Mouse (Mus musculus) c-Kit-positive CD71-positive TER-119-positive erythroid progenitor cells, embryonic 14.5 days (primary cell): ENCODE results near the gene Edc4.
"Not testable (repeated sequence)": the region's sequence is repeated elsewhere in the genome, so short reads cannot be mapped to it uniquely, and the experiment has no call there.

Experiments used
- DNase-seq: peaks from one replicate; pipeline ENCODE4 v3.0.0-alpha.2; 2013; ENCODE audit warnings: low spot score

Edc4 gene

DNA sequence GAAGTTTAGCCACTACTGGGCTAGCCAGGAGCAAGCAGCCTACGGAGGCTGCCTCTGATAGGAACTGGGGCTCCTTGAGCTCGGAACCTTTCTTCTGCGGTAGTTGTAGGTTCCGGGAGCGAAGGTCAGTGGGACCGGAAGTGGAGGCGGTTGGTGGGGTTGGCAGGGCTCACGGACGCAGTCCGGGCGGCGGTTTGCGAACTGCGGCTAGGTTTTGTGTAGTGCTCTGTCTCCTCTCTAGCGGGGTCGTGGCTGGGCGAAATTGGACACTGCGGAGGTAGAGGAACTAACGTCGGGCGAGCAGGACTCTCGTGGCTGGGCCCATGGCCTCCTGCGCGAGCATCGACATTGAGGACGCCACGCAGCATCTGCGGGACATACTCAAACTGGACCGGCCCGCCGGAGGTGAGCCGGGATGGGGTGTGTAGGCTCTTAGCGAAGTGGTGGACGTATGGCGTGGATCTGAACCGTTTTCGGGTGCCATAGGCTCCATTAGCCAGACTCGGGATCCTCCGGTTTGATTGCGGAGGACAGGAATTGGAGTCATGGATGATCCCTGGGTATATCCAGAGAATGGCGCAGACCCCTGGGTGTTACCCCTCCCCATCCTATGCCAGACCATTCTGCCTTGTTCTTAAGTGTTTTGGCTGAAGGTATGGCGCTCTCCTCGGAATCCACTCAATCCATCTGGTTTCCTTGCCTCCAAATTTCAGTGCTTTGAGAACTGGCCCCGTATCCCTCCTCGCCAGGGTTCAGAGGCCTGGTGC lies at the start of gene Edc4:
Gene Edc4 (plus strand): TSS at position 128 of the 767 bp plus-strand sequence.
- peak; percentile 87 for DNase-seq

GRCm38 (mm10) chr8:105833740-105834139 lies 46.9 kb upstream of the Edc4 start:
- DNase-seq = not testable (repeated sequence)

- DNase-seq = peak; percentile 85
These were observed 45.4 kb upstream of the Edc4 start for GRCm38 (mm10) chr8:105835318-105835717.

DNA sequence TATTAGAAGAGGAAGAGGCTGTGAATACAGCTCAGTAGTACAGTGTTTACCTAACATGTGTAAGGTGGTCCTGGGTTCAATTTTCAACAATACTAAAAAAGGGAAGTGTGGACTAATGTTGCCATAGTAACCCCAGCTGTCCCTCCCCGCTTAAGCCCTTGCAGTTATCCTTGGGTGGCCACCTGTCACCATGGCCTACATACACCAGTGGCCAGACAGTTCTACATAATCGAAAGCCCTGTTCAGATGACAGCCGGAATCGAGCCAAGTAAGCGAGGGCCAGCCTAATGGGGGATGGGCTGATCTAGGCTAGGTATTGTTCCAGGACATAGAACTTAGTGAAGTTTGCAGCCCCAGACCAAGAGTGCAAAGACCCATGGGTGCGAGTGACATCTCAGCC lies 43.7 kb upstream of the Edc4 start:
- DNase-seq = no peak

- DNase-seq = no peak
These were observed 41.5 kb upstream of the Edc4 start for GRCm38 (mm10) chr8:105839209-105839608.

GRCm38 (mm10) chr8:105846678-105847077 lies 34.0 kb upstream of the Edc4 start:
- DNase-seq = no peak

GRCm38 (mm10) chr8:105850014-105850413 lies 30.7 kb upstream of the Edc4 start:
- no peak for DNase-seq

DNA sequence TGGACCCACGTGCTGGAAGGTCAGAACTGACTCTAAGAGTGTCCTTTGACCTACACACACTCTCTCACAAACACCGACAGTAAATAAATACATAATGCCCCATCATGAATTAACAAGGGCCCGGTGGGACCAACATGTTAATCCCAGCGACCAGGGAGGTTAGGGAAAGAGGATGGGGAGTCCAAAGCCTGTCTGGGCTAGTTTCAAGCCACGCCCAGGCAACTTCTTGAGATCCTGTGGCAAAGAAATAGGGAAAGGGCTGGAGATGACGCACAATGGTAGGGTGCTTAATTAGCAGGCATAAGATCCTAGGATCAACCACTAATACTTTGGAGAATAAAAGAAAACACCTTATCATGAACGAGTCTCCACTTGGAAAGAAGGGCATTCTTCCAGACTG lies 30.1 kb upstream of the Edc4 start:
- DNase-seq = no peak

DNA sequence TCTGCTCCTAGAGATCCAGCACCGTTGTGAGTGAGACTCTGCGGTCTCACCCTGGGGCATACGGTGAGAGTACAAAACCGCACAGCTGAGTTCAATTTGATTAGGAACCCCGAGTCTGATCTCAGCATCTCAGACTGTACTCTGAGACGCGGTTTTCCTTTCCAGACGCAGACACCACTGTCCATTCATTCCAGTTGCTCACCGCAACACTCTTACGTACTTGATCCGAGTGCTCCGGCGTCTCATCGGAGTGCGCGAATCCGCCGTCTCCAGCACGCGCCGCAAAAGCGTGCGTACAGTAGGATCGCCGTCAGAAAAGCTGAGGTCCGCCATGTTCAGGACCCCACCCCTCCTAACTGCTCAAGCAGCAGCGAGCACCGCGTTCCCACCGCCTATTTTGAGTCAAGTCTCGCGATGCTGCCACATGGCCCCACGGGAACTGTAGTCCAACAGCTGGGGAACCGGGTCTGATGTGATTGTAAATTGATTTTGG lies 29.0 kb upstream of the Edc4 start:
- DNase-seq = peak; percentile 85

DNA sequence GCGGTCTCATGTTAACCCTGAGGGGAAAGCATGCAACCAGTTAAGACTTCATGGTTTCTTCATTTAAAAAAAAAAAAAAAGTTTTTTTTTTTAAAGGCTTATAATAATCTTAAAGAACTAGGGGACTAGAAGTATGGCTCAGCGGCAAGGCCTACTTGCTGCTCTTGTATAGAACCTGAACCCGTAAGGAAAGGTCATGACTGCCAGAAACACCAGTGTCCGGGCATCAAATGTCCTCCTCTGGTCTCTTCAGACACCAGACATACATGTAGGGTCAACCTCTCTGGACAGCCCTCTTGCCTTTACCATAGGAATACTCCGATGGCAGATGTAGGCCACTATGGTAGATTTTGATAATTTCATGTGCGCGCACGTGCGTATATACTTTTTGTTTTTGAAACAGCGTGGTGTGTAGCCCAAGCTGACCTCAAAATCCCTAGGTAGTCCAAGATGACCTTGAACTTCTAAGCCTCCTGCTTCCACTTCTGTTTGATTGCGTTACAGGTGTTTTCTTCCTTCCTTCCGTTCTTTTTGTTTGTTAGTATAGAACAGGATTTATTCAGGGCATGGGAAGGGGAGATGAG lies 28.4 kb upstream of the Edc4 start:
- DNase-seq = no peak

GRCm38 (mm10) chr8:105853178-105853577 lies 27.5 kb upstream of the Edc4 start, which contains the start of gene Cenpt:
Gene Cenpt, minus strand, starts transcription at chr8:105853278.
- DNase-seq = no peak

GRCm38 (mm10) chr8:105854303-105854702 lies 26.4 kb upstream of the Edc4 start:
- no peak for DNase-seq

DNA sequence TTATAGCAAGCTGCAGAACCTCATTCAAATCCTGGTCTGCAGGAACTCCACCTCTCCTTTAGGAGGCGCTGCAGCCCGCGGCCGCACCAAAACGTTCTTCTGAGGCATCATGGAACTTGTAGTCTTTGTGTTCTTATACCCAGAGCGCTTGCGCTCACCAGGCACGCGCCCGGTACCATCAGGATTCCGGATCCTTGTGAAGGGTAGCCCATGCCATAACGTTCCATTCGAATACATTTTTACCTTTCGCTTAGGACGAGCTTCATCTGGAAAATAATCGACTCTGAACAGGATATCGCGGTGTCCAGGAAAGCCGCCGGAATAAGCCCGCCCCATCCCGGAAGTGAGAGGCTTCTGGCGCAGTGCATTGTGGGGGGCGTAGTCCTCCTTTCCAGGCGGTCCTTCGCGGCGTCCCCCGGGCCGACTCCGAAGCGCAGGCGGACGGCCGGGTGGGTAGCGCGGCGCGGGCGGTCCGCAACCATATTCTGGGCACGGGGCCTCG lies 25.9 kb upstream of the Edc4 start, which contains the start of gene Thap11:
Gene Thap11 (plus strand): TSS at position 418 of the 502 bp plus-strand sequence.
- DNase-seq = peak; percentile 92

DNA sequence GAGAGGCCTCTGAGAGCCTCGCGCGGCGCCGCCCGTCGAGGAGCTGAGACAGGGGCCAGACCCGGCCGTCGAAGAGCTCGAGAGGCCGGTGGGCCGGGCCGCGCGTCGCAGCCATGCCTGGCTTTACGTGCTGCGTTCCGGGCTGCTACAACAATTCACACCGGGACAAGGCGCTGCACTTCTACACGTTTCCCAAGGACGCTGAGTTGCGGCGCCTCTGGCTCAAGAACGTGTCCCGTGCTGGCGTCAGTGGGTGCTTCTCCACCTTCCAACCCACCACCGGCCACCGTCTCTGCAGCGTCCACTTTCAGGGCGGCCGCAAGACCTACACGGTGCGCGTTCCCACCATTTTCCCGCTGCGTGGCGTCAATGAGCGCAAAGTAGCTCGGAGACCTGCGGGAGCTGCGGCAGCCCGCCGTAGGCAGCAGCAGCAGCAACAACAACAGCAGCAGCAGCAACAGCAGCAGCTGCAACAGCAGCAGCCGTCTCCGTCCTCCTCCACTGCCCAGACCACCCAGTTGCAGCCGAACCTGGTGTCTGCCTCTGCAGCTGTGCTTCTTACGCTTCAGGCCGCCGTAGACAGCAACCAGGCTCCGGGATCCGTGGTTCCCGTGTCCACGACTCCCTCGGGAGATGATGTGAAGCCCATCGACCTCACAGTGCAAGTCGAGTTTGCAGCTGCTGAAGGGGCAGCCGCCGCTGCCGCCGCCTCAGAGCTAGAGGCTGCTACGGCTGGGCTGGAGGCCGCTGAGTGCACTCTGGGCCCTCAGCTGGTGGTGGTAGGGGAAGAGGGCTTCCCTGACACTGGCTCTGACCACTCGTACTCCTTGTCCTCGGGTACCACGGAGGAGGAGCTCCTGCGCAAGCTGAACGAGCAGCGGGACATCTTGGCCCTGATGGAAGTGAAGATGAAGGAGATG lies 25.2 kb upstream of the Edc4 start:
- DNase-seq = no peak

- DNase-seq = no peak
These were observed 24.4 kb upstream of the Edc4 start for GRCm38 (mm10) chr8:105856168-105856835.

DNA sequence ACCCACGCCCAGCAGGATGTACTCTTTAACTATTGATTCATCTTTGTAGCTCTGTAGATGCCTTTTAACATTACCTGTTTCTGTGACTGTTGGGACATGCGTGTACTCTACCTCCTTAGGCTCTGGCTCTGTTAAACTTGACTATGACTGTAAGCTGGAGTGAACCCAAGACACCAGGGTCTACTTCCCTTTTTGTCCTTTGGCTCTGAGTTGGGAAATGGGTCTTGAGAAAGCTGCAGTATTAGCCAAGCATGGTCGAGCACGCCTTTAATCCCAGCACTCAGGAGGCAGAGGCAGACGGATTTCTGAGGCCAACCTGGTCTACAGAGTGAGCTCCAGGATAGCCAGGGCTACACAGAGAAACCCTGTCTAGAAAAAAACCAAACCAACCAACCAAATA lies 22.2 kb upstream of the Edc4 start:
- no peak for DNase-seq

DNA sequence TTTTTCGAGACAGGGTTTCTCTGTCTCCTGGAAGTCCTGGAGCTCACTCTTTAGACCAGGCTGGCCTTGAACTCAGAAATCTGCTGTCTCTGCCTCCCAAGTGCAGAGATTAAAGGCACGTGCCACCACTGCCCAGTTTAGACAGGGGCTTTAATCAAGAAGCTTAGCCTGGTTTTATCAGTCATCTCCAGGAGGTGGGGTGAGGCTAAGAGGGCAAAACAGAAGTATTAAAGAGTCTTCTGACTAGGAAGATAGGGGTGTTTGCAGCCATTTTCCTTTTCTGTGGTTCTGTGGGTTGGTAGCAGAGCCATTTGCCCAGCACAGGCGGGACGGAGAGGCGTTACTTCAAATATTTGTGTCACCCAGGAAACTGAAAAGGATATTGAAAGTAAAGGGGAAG lies 21.4 kb upstream of the Edc4 start:
- DNase-seq = peak; percentile 81

- DNase-seq = peak; percentile 96
These were observed 20.3 kb upstream of the Edc4 start, which contains the start of gene Nutf2 for GRCm38 (mm10) chr8:105860143-105860981. Gene Nutf2, plus strand, starts transcription at chr8:105860580.

- DNase-seq = no peak
These were observed 18.7 kb upstream of the Edc4 start for GRCm38 (mm10) chr8:105861951-105862350.

DNA sequence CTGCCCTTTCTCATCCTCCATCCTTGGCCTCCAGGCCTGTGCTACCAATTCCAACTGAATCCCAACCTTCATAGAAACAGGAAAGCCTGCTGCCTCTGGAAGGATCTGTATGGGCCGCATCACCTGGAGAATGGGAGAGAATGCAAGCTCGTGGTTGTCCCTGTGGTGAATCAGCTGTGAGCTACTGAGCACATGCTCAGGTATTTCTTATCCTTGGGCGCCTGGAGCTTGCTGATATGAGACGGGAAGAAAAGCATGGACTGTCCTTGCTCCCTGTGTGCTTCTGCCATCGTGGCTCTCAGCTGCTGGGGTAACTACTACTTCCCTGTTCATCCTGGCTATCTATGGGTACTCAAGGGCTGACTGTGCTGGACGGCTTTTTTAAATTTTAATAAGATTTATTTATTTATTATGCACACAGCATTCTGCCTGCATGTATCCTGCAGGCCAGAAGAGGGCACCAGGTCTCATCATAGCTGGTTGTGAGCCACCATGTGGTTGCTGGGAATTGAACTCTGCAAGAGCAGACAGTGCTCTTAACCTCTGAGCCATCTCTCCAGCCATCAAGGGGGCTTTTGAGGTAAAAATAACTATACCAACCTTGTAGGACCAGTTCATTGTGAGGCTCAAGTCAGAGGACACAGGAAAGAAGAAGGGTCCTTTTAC lies 14.2 kb upstream of the Edc4 start:
- no peak for DNase-seq
